Mouse (Mus musculus): ENCODE measurements at regions not wholly inside any gene's neighbourhood (a gene's known extent, or its start where the extent isn't known, plus 50 kb on each side); places are given as distances from the start of the nearest gene placed in this dataset.

DNA sequence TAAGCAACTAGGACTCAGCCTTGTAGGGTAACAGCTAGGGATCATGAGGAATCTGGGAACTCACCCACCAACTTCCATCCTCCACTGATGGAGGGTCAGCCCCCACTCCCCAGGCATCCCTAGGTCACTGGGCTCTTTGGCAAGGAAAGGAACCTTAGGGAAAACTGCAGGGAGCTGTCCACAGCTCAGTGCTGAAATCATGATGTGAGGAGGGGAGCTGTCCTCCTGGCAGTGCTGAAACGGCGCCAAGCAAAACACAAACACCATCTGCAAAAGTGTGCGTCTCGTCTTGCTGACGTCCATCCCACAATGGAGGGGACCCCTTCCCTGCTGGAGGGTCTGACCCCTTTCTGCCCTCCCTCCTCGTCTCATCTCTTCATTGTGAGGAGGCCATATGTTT lies 68.6 kb upstream of the Rph3a start:
- no peaks in the 10 kb centered on the region; the same call in 1 of the 2 replicates for H3K9me3 ChIP-seq (ENCODE audit: control insufficient read depth, low read length)
- no peak for ATAC-seq (ENCODE audit: low FRiP score)
- no peaks in the 10 kb centered on the region for H3K4me1 ChIP-seq (ENCODE audit: control insufficient read depth, insufficient read depth, low read length)
- H3K36me3 ChIP-seq (ENCODE audit: control insufficient read depth, insufficient read depth, low read length) = no peaks in the 10 kb centered on the region
- H3K4me3 ChIP-seq (ENCODE audit: low read depth, low read length) = no peak overlapping the region
- DNase-seq (ENCODE audit: low spot score, missing footprints) = peak; percentile 92
- H3K4me2 ChIP-seq = no peak overlapping the region
- no peaks in the 10 kb centered on the region for H3K27me3 ChIP-seq (ENCODE audit: control insufficient read depth, insufficient read depth, low read length)
- H3K27ac ChIP-seq (ENCODE audit: low read depth, low read length) = no peak overlapping the region
- WGBS = 29% methylated on average over 6 of the region's 6 CpGs
- H3K9ac ChIP-seq (ENCODE audit: low read length) = no peak overlapping the region

DNA sequence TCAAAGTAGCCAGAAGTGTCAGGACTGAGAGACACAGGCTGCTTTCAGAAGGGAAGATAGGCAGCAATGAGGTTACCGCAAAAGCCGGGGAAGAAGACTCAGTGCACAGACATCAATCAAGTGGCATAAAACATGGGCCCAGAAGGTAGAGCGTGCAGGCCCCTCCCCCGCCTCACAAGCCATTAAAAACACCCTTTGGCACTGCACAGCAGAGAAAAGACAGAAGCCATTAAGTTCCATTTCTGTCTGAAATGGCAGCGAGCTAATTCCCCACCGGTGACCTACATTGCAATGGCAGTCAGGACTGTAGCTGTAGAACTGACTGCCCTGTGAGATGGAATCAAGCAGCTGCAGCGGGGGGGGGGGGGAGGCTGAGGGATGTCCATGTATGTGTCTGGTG lies 66.8 kb upstream of the Rph3a start:
- ATAC-seq (ENCODE audit: low FRiP score) (no peak), DNase-seq (ENCODE audit: low spot score, missing footprints) (no peak)
- Histone ChIP-seq H3K9ac (ENCODE audit: low read length) (no peak overlapping the region), H3K4me1 (ENCODE audit: control insufficient read depth, insufficient read depth, low read length) (no peaks in the 10 kb centered on the region), H3K4me3 (ENCODE audit: low read depth, low read length) (no peak overlapping the region), H3K4me2 (no peak overlapping the region), H3K27me3 (ENCODE audit: control insufficient read depth, insufficient read depth, low read length) (no peaks in the 10 kb centered on the region), H3K36me3 (ENCODE audit: control insufficient read depth, insufficient read depth, low read length) (no peaks in the 10 kb centered on the region), H3K27ac (ENCODE audit: low read depth, low read length) (no peak overlapping the region), H3K9me3 (ENCODE audit: control insufficient read depth, low read length) (no peaks in the 10 kb centered on the region; the same call in 1 of the 2 replicates)
- WGBS = 85% methylated on average over 7 of the region's 7 CpGs

DNA sequence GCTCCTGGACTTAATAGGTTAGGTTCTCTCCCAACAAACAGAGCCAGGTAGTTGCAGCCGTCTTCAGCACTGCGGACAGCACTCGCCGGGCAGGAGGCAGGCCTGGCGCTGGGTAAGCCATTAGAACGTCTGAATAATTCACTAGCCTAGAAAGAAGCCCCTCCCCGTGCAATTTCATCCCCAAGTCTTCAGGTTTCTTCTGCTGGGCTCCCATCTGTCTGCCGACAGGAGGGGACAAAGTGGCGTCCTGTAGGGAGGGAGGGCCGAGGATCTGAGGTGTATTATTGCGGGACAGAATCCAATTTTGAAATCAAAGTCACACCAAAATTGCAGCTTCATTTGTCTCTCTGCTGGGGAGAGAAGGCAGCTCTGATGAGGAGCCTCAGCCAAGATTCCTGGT lies 58.9 kb upstream of the Rph3a start:
- DNase-seq (ENCODE audit: low spot score, missing footprints) (no peak), ATAC-seq (ENCODE audit: low FRiP score) (no peak)
- WGBS = 3% methylated on average over 11 of the region's 11 CpGs
- no peak overlapping the region for H3K4me2 ChIP-seq
- no peaks in the 10 kb centered on the region for H3K9me3 ChIP-seq (ENCODE audit: control insufficient read depth, low read length)
- no peaks in the 10 kb centered on the region for H3K27me3 ChIP-seq (ENCODE audit: control insufficient read depth, insufficient read depth, low read length)
- H3K9ac ChIP-seq (ENCODE audit: low read length) = no peak overlapping the region
- H3K4me3 ChIP-seq (ENCODE audit: low read depth, low read length) = no peak overlapping the region
- no peaks in the 10 kb centered on the region for H3K4me1 ChIP-seq (ENCODE audit: control insufficient read depth, insufficient read depth, low read length)
- H3K27ac ChIP-seq (ENCODE audit: low read depth, low read length) = no peak overlapping the region
- H3K36me3 ChIP-seq (ENCODE audit: control insufficient read depth, insufficient read depth, low read length) = no peaks in the 10 kb centered on the region

DNA sequence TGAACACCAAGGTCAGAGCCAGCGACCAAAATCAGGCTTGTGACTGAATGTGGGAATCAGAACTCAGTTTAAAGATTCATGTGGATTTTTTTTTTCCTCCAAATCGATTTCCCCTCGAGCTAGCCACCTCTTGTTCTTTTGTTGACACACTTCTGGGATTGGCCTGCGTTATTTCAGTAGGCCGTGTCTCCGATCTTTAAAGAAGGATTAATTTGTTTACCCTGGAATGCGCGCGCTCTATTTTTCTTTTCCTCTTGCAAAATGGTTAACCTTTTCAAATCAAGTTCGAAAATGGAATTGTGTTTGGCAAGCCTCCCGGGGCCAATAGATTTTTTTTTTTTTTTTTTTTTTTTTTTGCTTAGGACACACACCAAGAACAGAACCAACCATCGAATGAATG lies 54.8 kb upstream of the Rph3a start:
- no peak overlapping the region for H3K4me3 ChIP-seq (ENCODE audit: low read depth, low read length)
- WGBS = 67% methylated on average over 12 of the region's 12 CpGs
- no peak for ATAC-seq (ENCODE audit: low FRiP score)
- no peak overlapping the region for H3K4me2 ChIP-seq
- no peak overlapping the region for H3K27ac ChIP-seq (ENCODE audit: low read depth, low read length)
- no peaks in the 10 kb centered on the region for H3K27me3 ChIP-seq (ENCODE audit: control insufficient read depth, insufficient read depth, low read length)
- H3K9ac ChIP-seq (ENCODE audit: low read length) = no peak overlapping the region
- no peaks in the 10 kb centered on the region for H3K36me3 ChIP-seq (ENCODE audit: control insufficient read depth, insufficient read depth, low read length)
- DNase-seq (ENCODE audit: low spot score, missing footprints) = peak; percentile 59
- no peaks in the 10 kb centered on the region for H3K9me3 ChIP-seq (ENCODE audit: control insufficient read depth, low read length)
- H3K4me1 ChIP-seq (ENCODE audit: control insufficient read depth, insufficient read depth, low read length) = no peaks in the 10 kb centered on the region; the same call in 1 of the 2 replicates

DNA sequence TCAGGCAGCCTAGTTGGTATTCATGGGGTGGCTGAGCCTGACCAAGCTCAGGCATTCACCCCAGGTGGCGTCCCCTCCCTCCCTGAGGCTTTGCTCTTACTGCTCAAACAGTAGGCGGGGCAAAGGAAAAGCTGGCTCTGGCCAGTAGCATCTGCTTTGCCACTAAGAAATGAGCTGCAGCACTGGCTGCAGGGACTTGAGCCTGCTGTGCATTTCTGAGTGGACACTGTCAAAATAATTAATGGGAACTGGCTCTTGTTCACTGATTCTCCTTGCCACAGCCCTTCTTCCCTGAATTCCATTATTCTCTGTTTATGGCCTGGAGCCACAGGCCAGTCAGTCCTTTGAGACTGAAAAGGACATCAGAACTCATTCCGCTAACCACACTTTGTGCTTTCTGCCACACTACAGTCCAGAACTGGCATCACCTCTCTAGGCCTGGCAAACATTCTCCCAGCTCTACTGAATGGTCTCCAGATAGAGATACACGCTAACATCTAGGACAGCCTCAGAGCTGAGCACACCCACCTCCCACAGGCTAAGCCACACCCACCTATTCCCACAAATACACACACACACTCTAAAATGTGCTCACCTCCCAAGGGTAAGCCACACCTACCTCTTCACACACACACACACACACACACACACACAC lies 53.2 kb upstream of the Rph3a start:
- Histone ChIP-seq H3K4me3 (ENCODE audit: low read depth, low read length) (no peak overlapping the region), H3K27me3 (ENCODE audit: control insufficient read depth, insufficient read depth, low read length) (no peaks in the 10 kb centered on the region), H3K9ac (ENCODE audit: low read length) (no peak overlapping the region), H3K9me3 (ENCODE audit: control insufficient read depth, low read length) (no peaks in the 10 kb centered on the region), H3K4me1 (ENCODE audit: control insufficient read depth, insufficient read depth, low read length) (no peaks in the 10 kb centered on the region; the same call in 1 of the 2 replicates), H3K36me3 (ENCODE audit: control insufficient read depth, insufficient read depth, low read length) (no peaks in the 10 kb centered on the region), H3K27ac (ENCODE audit: low read depth, low read length) (no peak overlapping the region), H3K4me2 (no peak overlapping the region)
- 52% methylated on average over 4 of the region's 4 CpGs for WGBS
- DNase-seq (ENCODE audit: low spot score, missing footprints) (peak; percentile 79), ATAC-seq (ENCODE audit: low FRiP score) (no peak)

DNA sequence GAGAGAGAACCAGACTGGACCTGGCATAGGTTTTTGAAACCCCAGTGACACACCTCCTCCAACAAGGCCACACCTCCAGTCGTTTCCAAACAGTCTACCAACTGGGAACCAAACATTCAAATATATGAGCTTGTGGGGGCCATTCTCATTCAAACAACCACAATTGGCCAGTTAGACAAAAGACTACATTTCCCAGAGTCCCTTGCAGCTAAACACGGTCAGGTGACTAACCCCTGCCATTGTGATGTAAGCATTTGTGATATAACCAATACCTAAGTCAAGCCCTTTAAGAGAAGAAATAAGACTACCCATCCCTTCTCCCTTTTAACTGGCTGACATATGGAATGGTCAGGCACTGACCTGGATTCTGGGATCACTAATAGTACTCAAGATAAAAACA lies 51.8 kb upstream of the Rph3a start:
- H3K36me3 ChIP-seq (ENCODE audit: control insufficient read depth, insufficient read depth, low read length) = no peaks in the 10 kb centered on the region
- no peak overlapping the region for H3K9ac ChIP-seq (ENCODE audit: low read length)
- no peak overlapping the region for H3K27ac ChIP-seq (ENCODE audit: low read depth, low read length)
- no peak for ATAC-seq (ENCODE audit: low FRiP score)
- H3K4me3 ChIP-seq (ENCODE audit: low read depth, low read length) = no peak overlapping the region
- H3K4me1 ChIP-seq (ENCODE audit: control insufficient read depth, insufficient read depth, low read length) = no peaks in the 10 kb centered on the region; the same call in 1 of the 2 replicates
- peak; percentile 79 for DNase-seq (ENCODE audit: low spot score, missing footprints)
- H3K27me3 ChIP-seq (ENCODE audit: control insufficient read depth, insufficient read depth, low read length) = no peaks in the 10 kb centered on the region
- H3K9me3 ChIP-seq (ENCODE audit: control insufficient read depth, low read length) = no peaks in the 10 kb centered on the region
- no peak overlapping the region for H3K4me2 ChIP-seq
- WGBS = 68% methylated on average over 2 of the region's 2 CpGs
